Mouse (Mus musculus): ENCODE results near the gene Sh3glb2. TPM values are rescaled to one million over a fixed set of nuclear protein-coding genes. Genes with fewer than 3 reads are reported as not detected.

Sh3glb2 gene
- polyA plus RNA-seq, 1 experiment from 2014 or later, result 80.3 TPM

- Histone ChIP-seq H3K9ac (no peak overlapping the region), H3K4me3 (no peak overlapping the region), H3K4me2 (no peak overlapping the region), H3K9me3 (no peaks in the 10 kb centered on the region), H3K4me1 (peaks cover 28% of the 10 kb centered on the region), H3K36me3 (peaks cover 33% of the 10 kb centered on the region; the same call in 1 of the 2 replicates), H3K27me3 (no peaks in the 10 kb centered on the region), H3K27ac (no peak overlapping the region)
- ATAC-seq (ENCODE audit: borderline replicate concordance, extremely low read depth, low FRiP score, low TSS enrichment), result no peak
- WGBS, result 84% methylated on average over 7 of the region's 7 CpGs
Observed at GRCm38 (mm10) chr2:30396246-30396645, 37.1 kb upstream of the Sh3glb2 start.

GRCm38 (mm10) chr2:30395757-30396156 lies 36.6 kb upstream of the Sh3glb2 start:
- no peak overlapping the region for H3K4me2 ChIP-seq
- no peak overlapping the region for H3K9ac ChIP-seq
- no peaks in the 10 kb centered on the region for H3K27me3 ChIP-seq
- no peak overlapping the region for H3K4me3 ChIP-seq
- no peak overlapping the region for H3K27ac ChIP-seq
- H3K4me1 ChIP-seq, result peaks cover 29% of the 10 kb centered on the region
- no peak for ATAC-seq (ENCODE audit: borderline replicate concordance, extremely low read depth, low FRiP score, low TSS enrichment)
- 88% methylated on average over 7 of the region's 7 CpGs for WGBS
- H3K9me3 ChIP-seq, result no peaks in the 10 kb centered on the region
- peaks cover 28% of the 10 kb centered on the region; the same call in 1 of the 2 replicates for H3K36me3 ChIP-seq

GRCm38 (mm10) chr2:30393370-30393656 lies 34.2 kb upstream of the Sh3glb2 start:
- H3K4me2 ChIP-seq, result peak overlapping the region; percentile 89
- peaks cover 17% of the 10 kb centered on the region for H3K4me1 ChIP-seq
- H3K36me3 ChIP-seq, result peaks cover 17% of the 10 kb centered on the region; the same call in 1 of the 2 replicates
- H3K27me3 ChIP-seq, result no peaks in the 10 kb centered on the region
- peak overlapping the region; percentile 83 for H3K4me3 ChIP-seq
- peak overlapping the region; percentile 93 for H3K27ac ChIP-seq
- no peak for ATAC-seq (ENCODE audit: borderline replicate concordance, extremely low read depth, low FRiP score, low TSS enrichment)
- WGBS, result 25% methylated on average over 1 of the region's 1 CpGs
- H3K9ac ChIP-seq, result peak overlapping the region; percentile 77
- no peaks in the 10 kb centered on the region for H3K9me3 ChIP-seq

GRCm38 (mm10) chr2:30392577-30393369 lies 33.6 kb upstream of the Sh3glb2 start:
- WGBS, result under 1% methylated on average over 54 of the region's 54 CpGs
- ATAC-seq (ENCODE audit: borderline replicate concordance, extremely low read depth, low FRiP score, low TSS enrichment), result peak; percentile 78
- H3K27me3 ChIP-seq, result no peaks in the 10 kb centered on the region

GRCm38 (mm10) chr2:30392114-30392576 lies 33.0 kb upstream of the Sh3glb2 start, which contains the start of gene Dolpp1:
Gene Dolpp1, plus strand, starts transcription at chr2:30392254.
- under 1% methylated on average over 40 of the region's 40 CpGs for WGBS
- Histone ChIP-seq H3K4me2 (peak within 1 kb of the TSS; percentile 89), H3K4me1 (peaks cover 17% of the 10 kb centered on the region), H3K27ac (peak within 1 kb of the TSS; percentile 93), H3K36me3 (peaks cover 7% of the 10 kb centered on the region; the same call in 1 of the 2 replicates), H3K9ac (peak within 1 kb of the TSS; percentile 77), H3K4me3 (peak within 1 kb of the TSS; percentile 83), H3K27me3 (no peaks in the 10 kb centered on the region), H3K9me3 (no peaks in the 10 kb centered on the region)
- ATAC-seq (ENCODE audit: borderline replicate concordance, extremely low read depth, low FRiP score, low TSS enrichment), result peak; percentile 96

More at GRCm38 (mm10) chr2:30392577-30393369, 33.6 kb upstream of the Sh3glb2 start:
- Histone ChIP-seq H3K27ac (peak overlapping the region; percentile 93), H3K9ac (peak overlapping the region; percentile 77), H3K4me3 (peak overlapping the region; percentile 83), H3K4me1 (peaks cover 17% of the 10 kb centered on the region), H3K36me3 (peaks cover 13% of the 10 kb centered on the region; the same call in 1 of the 2 replicates), H3K9me3 (no peaks in the 10 kb centered on the region), H3K4me2 (peak overlapping the region; percentile 89)

- no peaks in the 10 kb centered on the region for H3K27me3 ChIP-seq
- ATAC-seq (ENCODE audit: borderline replicate concordance, extremely low read depth, low FRiP score, low TSS enrichment), result no peak
Observed at GRCm38 (mm10) chr2:30389000-30389399, 29.9 kb upstream of the Sh3glb2 start.

GRCm38 (mm10) chr2:30386913-30387312 lies 27.8 kb upstream of the Sh3glb2 start:
- H3K9ac ChIP-seq, result no peak overlapping the region
- ATAC-seq (ENCODE audit: borderline replicate concordance, extremely low read depth, low FRiP score, low TSS enrichment), result no peak
- WGBS, result 73% methylated on average over 9 of the region's 9 CpGs

More at GRCm38 (mm10) chr2:30389000-30389399, 29.9 kb upstream of the Sh3glb2 start:
- Histone ChIP-seq H3K36me3 (peaks cover 8% of the 10 kb centered on the region), H3K4me3 (no peak overlapping the region), H3K4me2 (no peak overlapping the region), H3K27ac (no peak overlapping the region), H3K9ac (no peak overlapping the region), H3K4me1 (peaks cover 17% of the 10 kb centered on the region), H3K9me3 (no peaks in the 10 kb centered on the region)
- WGBS, result 87% methylated on average over 2 of the region's 2 CpGs

GRCm38 (mm10) chr2:30385591-30385990 lies 26.5 kb upstream of the Sh3glb2 start:
- Histone ChIP-seq H3K27me3 (no peaks in the 10 kb centered on the region), H3K4me2 (no peak overlapping the region), H3K9me3 (no peaks in the 10 kb centered on the region), H3K9ac (no peak overlapping the region), H3K27ac (no peak overlapping the region), H3K4me1 (no peaks in the 10 kb centered on the region), H3K4me3 (no peak overlapping the region), H3K36me3 (peaks cover 34% of the 10 kb centered on the region)
- ATAC-seq (ENCODE audit: borderline replicate concordance, extremely low read depth, low FRiP score, low TSS enrichment), result no peak
- 82% methylated on average over 4 of the region's 4 CpGs for WGBS

More at GRCm38 (mm10) chr2:30386913-30387312, 27.8 kb upstream of the Sh3glb2 start:
- Histone ChIP-seq H3K36me3 (peaks cover 22% of the 10 kb centered on the region), H3K4me2 (no peak overlapping the region), H3K4me3 (no peak overlapping the region), H3K27me3 (no peaks in the 10 kb centered on the region), H3K4me1 (0 out of 2 replicates have a peak, but pooled peaks cover 6% of the 10 kb centered on the region), H3K9me3 (no peaks in the 10 kb centered on the region), H3K27ac (no peak overlapping the region)

- ATAC-seq (ENCODE audit: borderline replicate concordance, extremely low read depth, low FRiP score, low TSS enrichment), result no peak
- Histone ChIP-seq H3K9ac (no peak overlapping the region), H3K27me3 (no peaks in the 10 kb centered on the region), H3K36me3 (peaks cover 34% of the 10 kb centered on the region), H3K4me3 (no peak overlapping the region), H3K4me1 (no peaks in the 10 kb centered on the region), H3K4me2 (no peak overlapping the region), H3K27ac (no peak overlapping the region), H3K9me3 (no peaks in the 10 kb centered on the region)
- 70% methylated on average over 5 of the region's 5 CpGs for WGBS
Observed at GRCm38 (mm10) chr2:30384814-30385213, 25.7 kb upstream of the Sh3glb2 start.

- Histone ChIP-seq H3K27ac (no peak overlapping the region), H3K4me1 (no peaks in the 10 kb centered on the region), H3K4me2 (no peak overlapping the region), H3K9ac (no peak overlapping the region), H3K27me3 (no peaks in the 10 kb centered on the region), H3K9me3 (no peaks in the 10 kb centered on the region), H3K4me3 (no peak overlapping the region), H3K36me3 (peaks cover 60% of the 10 kb centered on the region)
- 97% methylated on average over 4 of the region's 4 CpGs for WGBS
- ATAC-seq (ENCODE audit: borderline replicate concordance, extremely low read depth, low FRiP score, low TSS enrichment), result no peak
Observed at GRCm38 (mm10) chr2:30381377-30381725, 22.2 kb upstream of the Sh3glb2 start.

- H3K27ac ChIP-seq, result no peak overlapping the region
- no peak overlapping the region for H3K4me3 ChIP-seq
- no peak for ATAC-seq (ENCODE audit: borderline replicate concordance, extremely low read depth, low FRiP score, low TSS enrichment)
- H3K4me1 ChIP-seq, result no peaks in the 10 kb centered on the region
- H3K9ac ChIP-seq, result no peak overlapping the region
- 83% methylated on average over 10 of the region's 10 CpGs for WGBS
- H3K36me3 ChIP-seq, result peaks cover 65% of the 10 kb centered on the region
- H3K9me3 ChIP-seq, result no peaks in the 10 kb centered on the region
- no peak overlapping the region for H3K4me2 ChIP-seq
- no peaks in the 10 kb centered on the region for H3K27me3 ChIP-seq
Observed at GRCm38 (mm10) chr2:30380564-30381376, 21.6 kb upstream of the Sh3glb2 start.

GRCm38 (mm10) chr2:30379307-30379706 lies 20.2 kb upstream of the Sh3glb2 start:
- no peaks in the 10 kb centered on the region for H3K27me3 ChIP-seq
- ATAC-seq (ENCODE audit: borderline replicate concordance, extremely low read depth, low FRiP score, low TSS enrichment), result no peak; the same call in 1 of the 2 replicates
- H3K9me3 ChIP-seq, result no peaks in the 10 kb centered on the region
- H3K4me3 ChIP-seq, result no peak overlapping the region
- no peaks in the 10 kb centered on the region for H3K4me1 ChIP-seq
- H3K27ac ChIP-seq, result no peak overlapping the region
- H3K4me2 ChIP-seq, result no peak overlapping the region
- 60% methylated on average over 7 of the region's 7 CpGs for WGBS
- no peak overlapping the region for H3K9ac ChIP-seq
- peaks cover 65% of the 10 kb centered on the region for H3K36me3 ChIP-seq

Data from lung, embryonic 15.5 days (tissue).